Mouse (Mus musculus): ENCODE data around the gene Sdk1. TPM values are rescaled to one million over a fixed set of nuclear protein-coding genes. Genes with fewer than 3 reads are reported as not detected.

Sdk1 gene
- total RNA-seq, 2 experiments from 2014 or later, result 5.4 to 5.7 TPM

DNA sequence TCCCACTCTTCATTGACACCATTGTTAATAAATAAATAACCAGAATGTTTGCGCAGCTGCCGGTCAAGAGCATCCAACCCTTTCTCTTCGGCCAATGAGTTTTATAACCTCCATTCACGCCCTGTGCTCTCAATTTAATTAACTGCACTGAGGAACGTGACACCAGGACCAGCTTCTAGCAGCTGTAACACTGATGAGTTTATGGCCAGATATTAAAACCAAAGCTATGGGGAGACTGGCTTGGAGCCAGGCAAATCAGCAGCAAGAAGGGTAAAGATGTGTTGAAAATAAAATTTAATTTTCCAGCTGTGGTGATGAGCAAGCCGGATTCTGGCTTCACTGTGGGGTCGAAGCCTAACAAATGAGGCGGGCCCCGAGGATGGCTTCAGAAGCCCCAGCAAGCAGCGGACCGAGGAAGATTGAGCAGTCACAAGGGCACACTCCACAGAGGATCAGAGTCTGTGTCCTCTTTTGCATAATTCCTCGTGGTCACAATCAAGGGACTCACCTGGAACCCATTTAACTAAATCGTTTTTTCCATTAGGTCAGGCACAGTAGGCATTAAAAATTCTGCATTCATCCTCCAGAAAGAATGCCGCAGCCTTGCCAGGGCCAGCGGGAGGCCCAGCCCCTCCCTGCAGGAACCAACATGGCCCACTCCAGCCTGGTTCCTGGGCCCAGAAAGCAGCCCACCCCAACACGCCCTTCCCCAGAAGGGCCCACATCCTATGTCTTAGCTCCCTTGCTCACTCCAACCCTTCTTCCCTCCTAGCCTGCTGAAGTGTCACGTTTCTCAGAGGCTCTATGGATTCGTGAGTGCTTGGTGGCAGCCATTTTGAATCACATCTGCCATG is 987.9 kb downstream of the Sdk1 start:
- DNase-seq (ENCODE audit: low spot score in 2 of 2), result no peak

DNA sequence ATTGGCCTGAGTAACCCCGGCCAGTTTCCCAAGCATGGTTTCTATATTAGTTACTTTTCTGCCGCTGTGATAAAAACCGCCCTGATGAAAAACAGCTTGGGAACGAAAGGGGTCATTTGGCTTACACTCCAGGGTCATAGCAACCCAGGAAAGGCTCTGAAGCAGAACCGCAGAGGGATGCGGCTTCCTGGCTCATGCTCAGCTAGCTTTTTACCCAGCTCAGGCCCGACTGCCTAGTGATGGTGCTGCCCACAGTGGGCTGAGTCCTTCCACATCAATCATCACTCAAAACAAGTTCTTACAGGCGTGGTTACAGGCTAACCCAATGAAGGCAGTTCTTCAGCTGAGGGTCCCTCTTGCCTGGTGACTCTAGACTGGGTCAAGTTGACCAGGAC is 988.5 kb downstream of the Sdk1 start:
- DNase-seq (ENCODE audit: low spot score in 2 of 2), result no peak

DNA sequence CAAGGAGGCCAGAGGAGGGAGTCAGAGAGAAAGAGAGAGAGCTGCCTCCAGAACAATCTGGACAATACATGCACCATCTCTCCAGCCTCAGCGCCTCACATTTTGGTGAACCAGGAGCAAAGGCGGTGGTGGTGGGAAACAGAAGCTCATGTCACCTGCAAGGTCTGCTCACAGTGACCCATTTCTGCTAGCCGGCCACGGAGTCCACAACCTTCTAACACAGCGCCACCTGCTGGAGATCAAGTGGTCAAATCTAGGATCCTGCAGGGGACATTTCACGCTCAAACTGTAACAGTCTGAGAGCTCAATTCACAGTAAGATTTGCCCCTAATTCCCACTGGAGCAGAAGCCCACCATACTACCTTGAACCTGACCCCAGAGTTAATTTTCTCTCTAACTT is 999.0 kb downstream of the Sdk1 start:
- no peak for DNase-seq (ENCODE audit: low spot score in 2 of 2)

DNA sequence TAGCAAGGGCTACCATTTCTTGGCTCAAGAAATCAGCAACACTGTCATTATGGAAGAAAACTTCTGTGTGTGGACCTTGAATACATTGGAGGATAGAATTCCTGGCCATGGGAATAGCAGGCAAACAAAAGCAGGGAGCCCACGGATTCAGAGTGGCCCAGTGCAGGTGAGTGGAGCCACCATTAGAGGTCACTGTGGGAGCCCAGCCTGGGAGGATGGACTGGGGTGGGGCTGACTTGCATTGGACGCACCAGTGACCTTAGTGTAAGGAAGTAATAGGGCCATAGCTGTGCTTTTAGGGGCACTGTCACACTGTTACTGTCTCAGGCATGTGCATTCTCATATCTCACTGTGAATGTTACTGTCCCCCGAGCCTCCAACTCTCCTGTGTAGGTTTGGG is 1001.3 kb downstream of the Sdk1 start:
- no peak for DNase-seq (ENCODE audit: low spot score in 2 of 2)

DNA sequence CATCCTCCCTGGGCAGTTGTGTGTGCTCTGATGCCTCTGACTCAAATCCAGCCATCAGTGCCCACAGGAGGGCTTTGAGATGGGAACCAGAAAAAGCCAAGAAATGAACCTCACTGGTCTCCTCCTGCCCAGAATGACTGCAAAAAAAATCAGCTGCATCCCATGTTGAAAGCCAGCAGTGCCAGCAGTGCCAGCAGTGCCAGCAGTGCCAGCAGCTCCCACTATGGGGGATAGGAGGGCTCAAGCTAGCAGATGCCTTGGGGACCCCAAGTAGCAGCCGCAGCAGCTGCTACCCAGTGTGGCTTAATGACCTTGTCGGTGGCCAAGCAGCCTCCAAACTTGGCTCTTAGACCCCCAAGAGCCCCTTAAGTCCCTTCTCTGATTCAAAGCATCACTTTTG is 1001.8 kb downstream of the Sdk1 start:
- DNase-seq (ENCODE audit: low spot score in 2 of 2), result no peak

DNA sequence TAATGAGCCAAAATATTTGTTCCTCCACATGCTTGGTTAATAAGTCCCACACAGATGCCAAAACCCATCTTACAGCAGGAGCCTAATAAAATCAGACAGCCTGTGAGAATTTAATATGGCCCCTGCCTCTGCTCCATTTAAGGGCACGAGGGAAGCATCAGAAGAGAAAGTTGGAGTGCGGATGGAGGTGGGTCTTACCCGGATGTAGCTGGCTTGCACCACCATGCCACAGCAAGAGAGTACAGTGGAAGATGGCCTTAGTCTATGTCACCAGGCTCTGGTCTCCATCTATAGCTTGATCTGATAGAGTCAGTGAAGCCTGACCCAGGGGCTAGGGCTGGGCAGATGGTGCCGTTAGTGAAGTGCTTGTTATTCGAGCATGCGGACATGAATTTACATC is 1014.9 kb downstream of the Sdk1 start:
- DNase-seq (ENCODE audit: low spot score in 2 of 2), result no peak

DNA sequence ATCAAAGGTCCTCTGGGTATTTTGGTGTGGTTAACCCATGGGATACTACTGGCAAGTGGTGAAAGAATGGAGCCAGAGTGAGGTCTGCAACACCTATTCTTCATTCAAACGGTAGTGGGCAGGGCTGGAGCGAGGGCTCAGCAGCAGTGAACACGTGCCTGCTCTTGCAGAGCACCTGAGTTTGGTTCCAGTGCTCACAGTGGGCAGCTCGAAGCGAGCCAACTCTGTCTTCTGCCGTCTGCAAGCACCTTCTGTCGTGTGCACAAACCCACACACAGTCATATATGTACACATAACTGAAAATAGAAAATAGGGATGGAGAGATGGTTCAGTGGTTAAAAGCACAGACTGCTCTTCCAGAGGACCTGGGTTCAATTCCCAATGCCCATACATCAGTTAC is 1017.4 kb downstream of the Sdk1 start:
- no peak for DNase-seq (ENCODE audit: low spot score in 2 of 2)

DNA sequence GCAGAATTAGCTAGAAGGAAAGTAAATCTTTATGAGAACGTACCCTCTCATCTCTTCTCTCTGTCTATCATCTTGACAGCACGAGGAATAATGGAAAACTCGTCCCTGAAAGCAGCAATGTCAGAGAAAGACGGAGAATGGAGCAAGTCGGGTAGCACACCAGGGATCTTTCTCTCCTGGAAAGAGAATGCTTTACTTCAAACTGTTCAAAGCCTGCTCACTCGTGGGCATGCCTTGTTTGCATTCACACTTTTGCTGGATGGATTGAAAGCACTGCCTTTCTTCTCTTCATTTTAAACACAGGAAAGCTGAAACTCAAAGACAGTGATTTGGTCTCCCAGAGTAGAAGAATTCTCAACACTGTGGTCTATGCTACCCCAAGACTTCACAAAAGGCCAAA is 1020.8 kb downstream of the Sdk1 start:
- DNase-seq (ENCODE audit: low spot score in 2 of 2), result no peak

Other genes starting within 250 kb of the Sdk1 start
- gene Card11, start 240.9 kb upstream of the Sdk1 start, total RNA-seq (2021), result under 1 TPM; 0.13 to 0.17 TPM